Mouse (Mus musculus): ENCODE measurements around the gene Rps6ka3.

Gene Rps6ka3

GRCm38 (mm10) chrX:159321342-159321741 is 111.2 kb downstream of the Rps6ka3 start:
- peak; percentile 13 for DNase-seq (ENCODE audit: low read depth, low spot score)

- no peak for DNase-seq (ENCODE audit: low read depth, low spot score)
Observed at GRCm38 (mm10) chrX:159364506-159364905, 154.4 kb downstream of the Rps6ka3 start.

GRCm38 (mm10) chrX:159371831-159372752 is 162.0 kb downstream of the Rps6ka3 start, which contains the start of gene Eif1ax:
Gene Eif1ax (plus strand): TSS chrX:159372178.
- peak; percentile 44 for DNase-seq (ENCODE audit: low read depth, low spot score)

- DNase-seq (ENCODE audit: low read depth, low spot score): no peak
Observed at GRCm38 (mm10) chrX:159372753-159373144, 162.6 kb downstream of the Rps6ka3 start.

- DNase-seq (ENCODE audit: low read depth, low spot score): no peak
Observed at GRCm38 (mm10) chrX:159387105-159387504, 177.0 kb downstream of the Rps6ka3 start.

- DNase-seq (ENCODE audit: low read depth, low spot score): no peak
Observed at GRCm38 (mm10) chrX:159388953-159389352, 178.8 kb downstream of the Rps6ka3 start.

GRCm38 (mm10) chrX:159390347-159390962 is 180.3 kb downstream of the Rps6ka3 start:
- no peak for DNase-seq (ENCODE audit: low read depth, low spot score)

GRCm38 (mm10) chrX:159391239-159391638 is 181.1 kb downstream of the Rps6ka3 start:
- DNase-seq (ENCODE audit: low read depth, low spot score): no peak

- DNase-seq (ENCODE audit: low read depth, low spot score): no peak
Observed at GRCm38 (mm10) chrX:159409253-159409652, 199.1 kb downstream of the Rps6ka3 start.

- peak; percentile 35 for DNase-seq (ENCODE audit: low read depth, low spot score)
Observed at GRCm38 (mm10) chrX:159414130-159414828, 204.2 kb downstream of the Rps6ka3 start, which contains the start of gene Map7d2. Gene Map7d2 (plus strand): TSS chrX:159414572.

GRCm38 (mm10) chrX:159414829-159415673 is 204.9 kb downstream of the Rps6ka3 start:
- DNase-seq (ENCODE audit: low read depth, low spot score): no peak
